Mouse (Mus musculus): ENCODE measurements at regions not wholly inside any gene's neighbourhood (a gene's known extent, or its start where the extent isn't known, plus 50 kb on each side); places are given as distances from the start of the nearest gene placed in this dataset.

- TF ChIP-seq GATA1 (IDR thresholded peaks at IDR 0.05; ENCODE audit: low read length) = no peak
Measured at GRCm38 (mm10) chr10:117925186-117925585, 79.4 kb upstream of the Rap1b start.

- no peak for TF ChIP-seq GATA1 (IDR thresholded peaks at IDR 0.05; ENCODE audit: low read length)
Measured at GRCm38 (mm10) chr10:117925611-117926555, 80.0 kb upstream of the Rap1b start.

- TF ChIP-seq GATA1 (IDR thresholded peaks at IDR 0.05; ENCODE audit: low read length) = no peak
Measured at GRCm38 (mm10) chr10:117928998-117929397, 83.2 kb upstream of the Rap1b start.

- TF ChIP-seq GATA1 (IDR thresholded peaks at IDR 0.05; ENCODE audit: low read length) = peak; percentile 72
Measured at GRCm38 (mm10) chr10:117934797-117935196, 89.0 kb upstream of the Rap1b start.

- TF ChIP-seq GATA1 (IDR thresholded peaks at IDR 0.05; ENCODE audit: low read length) = no peak
Measured at GRCm38 (mm10) chr10:117938717-117939116, 92.9 kb upstream of the Rap1b start.

GRCm38 (mm10) chr10:117940441-117941265 lies 94.8 kb upstream of the Rap1b start:
- TF ChIP-seq GATA1 (IDR thresholded peaks at IDR 0.05; ENCODE audit: low read length) = no peak

GRCm38 (mm10) chr10:117941266-117941651 lies 95.4 kb upstream of the Rap1b start:
- no peak for TF ChIP-seq GATA1 (IDR thresholded peaks at IDR 0.05; ENCODE audit: low read length)

GRCm38 (mm10) chr10:117943702-117944307 lies 98.0 kb upstream of the Rap1b start:
- no peak for TF ChIP-seq GATA1 (IDR thresholded peaks at IDR 0.05; ENCODE audit: low read length)

GRCm38 (mm10) chr10:117947191-117947590 lies 101.4 kb upstream of the Rap1b start:
- TF ChIP-seq GATA1 (IDR thresholded peaks at IDR 0.05; ENCODE audit: low read length) = no peak

- TF ChIP-seq GATA1 (IDR thresholded peaks at IDR 0.05; ENCODE audit: low read length) = no peak
Measured at GRCm38 (mm10) chr10:117947911-117948310, 102.1 kb upstream of the Rap1b start.

GRCm38 (mm10) chr10:117952116-117953025 lies 106.5 kb upstream of the Rap1b start:
- TF ChIP-seq GATA1 (IDR thresholded peaks at IDR 0.05; ENCODE audit: low read length) = no peak

- TF ChIP-seq GATA1 (IDR thresholded peaks at IDR 0.05; ENCODE audit: low read length) = no peak
Measured at GRCm38 (mm10) chr10:117953026-117953711, 107.3 kb upstream of the Rap1b start.

GRCm38 (mm10) chr10:117956174-117956950 lies 110.5 kb upstream of the Rap1b start:
- TF ChIP-seq GATA1 (IDR thresholded peaks at IDR 0.05; ENCODE audit: low read length) = no peak

All from G1E-ER4 (cell line).